Mouse (Mus musculus) hindbrain, embryonic 15.5 days (tissue): ENCODE data around the gene Olfr839-ps1. TPM values are rescaled to one million over a fixed set of nuclear protein-coding genes. Genes with fewer than 3 reads are reported as not detected.

Source experiments
- ATAC-seq: fragments of 200-750 bp; cut with Nextera tagmentation; 2 replicates; pipeline ENCODE4 v1.8.0; 2017; ENCODE audit warnings: low read depth, moderate number of reproducible peaks, moderate TSS enrichment; ENCODE audit not compliant: low FRiP score
- H3K27ac ChIP-seq: fragments of 300-500 bp; sonication (generic); replicated peaks from 2 replicates; pipeline ENCODE4 v1.5.1; 2015; ENCODE audit warnings: mild to moderate bottlenecking, inconsistent platforms
- H3K27me3 ChIP-seq: fragments of 300-500 bp; sonication (generic); 2 replicates; pipeline ENCODE4 v1.6.1; 2015; ENCODE audit warnings: control low read depth, inconsistent platforms
- H3K36me3 ChIP-seq: fragments of 300-500 bp; sonication (generic); 2 replicates; pipeline ENCODE4 v1.6.1; 2015; ENCODE audit warnings: control low read depth, inconsistent platforms
- H3K4me1 ChIP-seq: fragments of 300-500 bp; sonication (generic); replicated peaks from 2 replicates; pipeline ENCODE4 v1.6.1; 2015; ENCODE audit warnings: control low read depth, inconsistent platforms
- H3K4me2 ChIP-seq: fragments of 300-500 bp; sonication (generic); 2 replicates; pipeline ENCODE4 v1.6.1; 2015; ENCODE audit warnings: moderate library complexity, mild to moderate bottlenecking, inconsistent platforms
- H3K4me3 ChIP-seq: fragments of 300-500 bp; sonication (generic); 2 replicates; pipeline ENCODE4 v1.5.1; 2015; ENCODE audit warnings: mild to moderate bottlenecking, inconsistent platforms
- H3K9ac ChIP-seq: fragments of 300-500 bp; sonication (generic); 2 replicates; pipeline ENCODE4 v1.6.1; 2015; ENCODE audit warnings: inconsistent platforms
- H3K9me3 ChIP-seq: fragments of 300-500 bp; sonication (generic); 2 replicates; pipeline ENCODE4 v1.6.1; 2016; ENCODE audit warnings: control low read depth, inconsistent platforms
- whole genome bisulfite sequencing: fragments of 180-500 bp; shearing (Covaris S2); methylation state at CpG from one replicate; pipeline ENCODE4 v1.1.7; 2015; 5-methylcytosine and 5-hydroxymethylcytosine counted together
- polyA plus RNA-seq: library from polyadenylated mRNA; unstranded; fragments of >200 nt; fragmentation: Nextera tagmentation; extraction: Ambion mirVana; gene quantifications from 2 replicates; pipeline ENCODE4 v1.2.1, GENCODE M21; 2015

Gene Olfr839-ps1
- polyA plus RNA-seq: not detected in 2 replicates

- H3K9ac ChIP-seq: no peak within 1 kb of the TSS
- H3K9me3 ChIP-seq: no peaks in the 10 kb centered on the region; the same call in 1 of the 2 replicates
- H3K4me2 ChIP-seq: no peak within 1 kb of the TSS
- 84% methylated on average over 1 of the region's 1 CpGs for WGBS
- H3K4me3 ChIP-seq: no peak within 1 kb of the TSS
- ATAC-seq: no peak
- H3K4me1 ChIP-seq: no peaks in the 10 kb centered on the region
- H3K27ac ChIP-seq: no peak within 1 kb of the TSS
- no peaks in the 10 kb centered on the region for H3K27me3 ChIP-seq
- H3K36me3 ChIP-seq: no peaks in the 10 kb centered on the region
Measured at GRCm38 (mm10) chr9:19177212-19177611, at the start of gene Olfr839-ps1. Gene Olfr839-ps1, minus strand, starts transcription at chr9:19177312.

GRCm38 (mm10) chr9:19136017-19136416, 41.1 kb downstream of the Olfr839-ps1 start, which contains the start of gene Olfr837:
Gene Olfr837, plus strand, starts transcription at chr9:19136317.
- H3K9ac ChIP-seq: no peak within 1 kb of the TSS
- no peak within 1 kb of the TSS for H3K4me3 ChIP-seq
- H3K9me3 ChIP-seq: no peaks in the 10 kb centered on the region
- no peaks in the 10 kb centered on the region for H3K36me3 ChIP-seq
- H3K4me1 ChIP-seq: no peaks in the 10 kb centered on the region
- H3K27me3 ChIP-seq: no peaks in the 10 kb centered on the region
- ATAC-seq: no peak
- WGBS: 78% methylated on average over 1 of the region's 1 CpGs
- H3K27ac ChIP-seq: no peak within 1 kb of the TSS
- H3K4me2 ChIP-seq: no peak within 1 kb of the TSS

GRCm38 (mm10) chr9:19120082-19120481, 57.0 kb downstream of the Olfr839-ps1 start, which contains the start of gene Olfr836:
Gene Olfr836, plus strand, starts transcription at chr9:19120382.
- no peak for ATAC-seq
- Histone ChIP-seq H3K27ac (no peak within 1 kb of the TSS), H3K9ac (no peak within 1 kb of the TSS), H3K4me2 (no peak within 1 kb of the TSS), H3K4me3 (no peak within 1 kb of the TSS), H3K4me1 (no peaks in the 10 kb centered on the region), H3K27me3 (no peaks in the 10 kb centered on the region), H3K36me3 (no peaks in the 10 kb centered on the region), H3K9me3 (no peaks in the 10 kb centered on the region)

Other genes with a start within 250 kb of the Olfr839-ps1 start
- gene Olfr832, start 240.2 kb downstream of the Olfr839-ps1 start, polyA plus RNA-seq: not detected in 2 replicates
- gene Olfr834, start 189.3 kb downstream of the Olfr839-ps1 start, polyA plus RNA-seq: not detected in 2 replicates
- gene Olfr835, start 144.6 kb downstream of the Olfr839-ps1 start, polyA plus RNA-seq: not detected in 2 replicates
- not detected in 2 replicates for gene Olfr836, start 56.9 kb downstream of the Olfr839-ps1 start, polyA plus RNA-seq
- gene Olfr837, start 41.0 kb downstream of the Olfr839-ps1 start, polyA plus RNA-seq: not detected in 2 replicates
- gene Olfr843, start 74.7 kb upstream of the Olfr839-ps1 start, polyA plus RNA-seq: not detected in 2 replicates
- gene Olfr844, start 139.0 kb upstream of the Olfr839-ps1 start, polyA plus RNA-seq: not detected in 2 replicates
- not detected in 2 replicates for gene Olfr845, start 159.1 kb upstream of the Olfr839-ps1 start, polyA plus RNA-seq
- gene Olfr846, start 186.7 kb upstream of the Olfr839-ps1 start, polyA plus RNA-seq: not detected in 2 replicates
- not detected in 2 replicates for gene Olfr847, start 201.4 kb upstream of the Olfr839-ps1 start, polyA plus RNA-seq